Mouse (Mus musculus): Measurements from ENCODE around the gene Mospd3. TPM values are rescaled to one million over a fixed set of nuclear protein-coding genes. Genes with fewer than 3 reads are reported as not detected.
A peak's percentile ranks its signal among the peaks of the same experiment; 100 is the strongest.
"Not testable (repeated sequence)": the region's sequence is repeated elsewhere in the genome, so short reads cannot be mapped to it uniquely, and the experiment has no call there.

Mospd3 gene
- polyA plus RNA-seq, 1 experiment = 45.9 TPM

DNA sequence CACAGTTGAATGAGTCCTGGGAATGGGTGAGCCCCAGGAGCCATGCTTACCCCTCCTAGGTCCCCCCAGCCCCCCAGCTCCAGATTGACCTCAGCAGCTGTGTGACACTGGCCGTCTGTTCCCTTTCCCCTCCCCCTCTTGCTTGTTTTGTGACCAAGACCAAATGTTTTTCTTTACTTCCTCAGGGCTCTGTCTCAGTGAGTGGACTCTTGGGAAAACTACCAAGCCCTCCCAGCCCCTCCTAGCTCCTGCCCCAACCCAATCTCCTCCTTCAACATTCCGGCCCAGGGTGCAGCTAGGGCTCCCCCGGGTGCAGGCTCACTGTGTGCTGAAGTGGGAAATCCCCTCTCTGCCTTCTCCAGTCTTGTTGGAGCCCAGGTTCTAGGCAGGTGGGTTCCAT lies 29.7 kb upstream of the Mospd3 start:
- Histone ChIP-seq H3K27ac (replicated peaks; ENCODE audit: low read depth, low read length) (peak overlapping the region; percentile 78), H3K4me3 (ENCODE audit: insufficient read depth, low read depth, low read length) (peak overlapping the region; percentile 82), H3K4me1 (ENCODE audit: control insufficient read depth, insufficient read depth, insufficient read length, low read length) (peaks cover 16% of the 10 kb centered on the region)

DNA sequence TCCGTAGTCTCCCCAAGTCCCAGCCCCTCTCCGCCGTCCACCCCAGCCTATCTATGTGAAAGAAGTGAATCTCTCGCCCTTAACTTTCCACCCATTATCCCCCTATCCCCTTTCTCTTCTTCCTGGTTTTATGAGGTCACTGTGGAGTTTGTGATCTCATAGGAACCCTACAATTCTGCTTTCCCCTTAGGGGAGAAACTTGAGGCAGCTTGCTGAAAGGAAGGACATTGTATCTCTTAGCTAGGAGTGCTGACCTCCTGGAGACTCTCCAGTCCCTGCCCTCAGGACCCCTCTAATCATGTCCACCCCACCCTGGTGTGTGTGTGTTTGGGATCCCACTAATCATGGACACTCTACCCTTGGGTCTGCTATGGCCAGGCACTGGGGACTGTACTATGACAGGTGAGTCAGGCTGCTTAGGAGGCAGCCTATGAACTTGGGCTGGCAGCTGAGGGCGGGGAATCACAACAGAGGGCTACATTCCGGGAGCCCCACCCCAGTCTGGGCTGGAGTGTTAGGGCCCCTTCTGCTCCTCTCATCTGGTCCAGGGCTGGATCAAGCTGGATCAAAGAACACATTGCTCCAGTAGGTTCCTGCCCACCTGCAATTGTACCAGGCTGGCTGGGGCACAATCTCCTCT lies 29.2 kb upstream of the Mospd3 start:
- Histone ChIP-seq H3K4me1 (ENCODE audit: control insufficient read depth, insufficient read depth, insufficient read length, low read length) (peaks cover 16% of the 10 kb centered on the region), H3K27ac (replicated peaks; ENCODE audit: low read depth, low read length) (peak overlapping the region; percentile 45), H3K4me3 (ENCODE audit: insufficient read depth, low read depth, low read length) (peak overlapping the region; percentile 82)

DNA sequence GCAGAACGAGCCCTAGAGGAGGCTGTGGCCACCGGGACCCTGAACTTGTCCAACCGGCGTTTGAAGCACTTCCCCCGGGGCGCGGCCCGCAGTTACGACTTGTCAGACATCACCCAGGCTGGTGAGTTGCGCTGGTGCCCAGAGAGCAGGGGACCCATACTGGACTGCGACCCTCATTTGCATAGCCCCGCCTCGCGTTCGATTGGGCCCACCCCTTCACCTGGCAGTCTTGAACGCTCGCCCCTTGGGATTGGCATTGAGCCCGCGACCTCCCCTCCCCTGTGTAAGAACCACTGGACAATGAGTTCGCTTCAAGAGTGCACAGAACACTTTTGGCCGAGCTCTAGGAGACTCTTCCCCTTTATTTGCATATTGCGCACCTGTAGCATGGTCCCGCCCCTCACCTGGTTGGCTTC lies 28.5 kb upstream of the Mospd3 start:
- peak overlapping the region; percentile 82 for H3K4me3 ChIP-seq (ENCODE audit: insufficient read depth, low read depth, low read length)
- H3K27ac ChIP-seq (replicated peaks; ENCODE audit: low read depth, low read length) = peak overlapping the region; percentile 45

DNA sequence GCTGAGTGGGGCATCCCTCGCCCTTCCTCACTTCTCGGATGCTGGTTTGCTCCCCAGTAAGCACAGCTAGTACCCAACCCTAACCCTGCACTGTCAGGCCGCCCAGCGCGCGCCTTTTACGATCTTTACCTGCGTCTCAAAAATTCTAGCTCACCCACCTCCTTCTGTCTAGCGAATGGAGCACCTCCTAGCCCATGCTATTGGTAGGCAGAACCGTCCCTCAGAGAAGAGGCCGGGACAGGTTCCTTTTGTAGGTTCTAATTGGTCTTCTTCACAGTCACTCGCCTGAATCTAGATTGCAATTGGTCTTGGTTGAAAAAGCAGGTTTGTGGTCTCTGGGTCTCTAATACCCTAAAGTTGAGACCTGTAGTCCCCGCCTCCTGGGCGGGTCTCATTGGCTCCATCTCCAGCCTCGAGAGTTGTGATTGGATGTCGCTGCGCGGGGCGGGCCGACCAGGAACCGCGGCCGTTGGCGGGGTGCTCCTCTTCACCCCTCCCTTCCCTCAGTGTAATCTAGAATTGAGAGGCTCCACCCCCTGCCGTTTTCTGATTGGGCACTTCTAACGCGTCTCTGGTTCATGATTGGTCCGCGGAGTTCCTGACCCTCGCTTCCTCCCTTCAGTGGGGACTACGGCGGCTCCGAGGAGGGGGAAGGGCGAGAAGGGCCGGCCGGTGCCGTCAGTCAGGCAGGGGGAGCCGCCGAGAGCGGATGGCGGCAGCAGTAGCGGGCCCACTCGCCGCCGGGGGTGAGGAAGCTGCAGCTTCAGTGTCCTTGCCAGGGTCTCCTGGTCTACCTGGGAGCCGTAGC lies 27.8 kb upstream of the Mospd3 start, which contains the start of the genes Fbxo24, Lrch4 and Gm20605:
Gene Fbxo24, minus strand, starts transcription at position 505 of the 808 bp plus-strand sequence.
Gene Lrch4, plus strand, starts transcription at position 624 of the 808 bp plus-strand sequence.
Gene Gm20605, plus strand, starts transcription at position 678 of the 808 bp plus-strand sequence.
- Histone ChIP-seq H3K4me3 (ENCODE audit: insufficient read depth, low read depth, low read length) (peak within 1 kb of the TSS; percentile 82), H3K27ac (replicated peaks; ENCODE audit: low read depth, low read length) (peak within 1 kb of the TSS; percentile 88)

More for the DNA sequence above, 28.5 kb upstream of the Mospd3 start:
- H3K4me1 ChIP-seq (ENCODE audit: control insufficient read depth, insufficient read depth, insufficient read length, low read length) = peaks cover 16% of the 10 kb centered on the region

DNA sequence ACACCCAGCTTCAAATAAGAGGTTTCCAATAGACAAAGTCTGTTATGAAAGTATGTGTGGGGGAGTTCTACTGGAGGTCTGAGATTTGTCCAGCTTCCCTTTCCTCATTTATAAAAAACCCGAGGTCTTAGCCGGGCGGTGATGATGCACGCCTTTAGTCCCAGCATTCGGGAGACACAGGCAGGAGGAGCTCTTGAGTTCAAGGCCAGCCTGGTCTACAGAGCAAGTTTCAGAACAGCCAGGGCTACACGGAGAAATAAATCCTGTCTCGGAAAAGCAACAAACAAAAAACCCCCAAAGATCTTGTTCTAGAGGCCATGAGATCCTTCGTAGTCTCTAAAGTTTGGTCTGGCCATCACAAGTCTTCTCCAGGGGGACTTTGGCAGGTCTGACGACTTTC lies 27.1 kb upstream of the Mospd3 start:
- Histone ChIP-seq H3K4me3 (ENCODE audit: insufficient read depth, low read depth, low read length) (peak overlapping the region; percentile 76), H3K4me1 (ENCODE audit: control insufficient read depth, insufficient read depth, insufficient read length, low read length) (peaks cover 16% of the 10 kb centered on the region), H3K27ac (replicated peaks; ENCODE audit: low read depth, low read length) (peak overlapping the region; percentile 88)

More for the DNA sequence above, 27.8 kb upstream of the Mospd3 start, which contains the start of the genes Fbxo24, Lrch4 and Gm20605:
- peaks cover 16% of the 10 kb centered on the region for H3K4me1 ChIP-seq (ENCODE audit: control insufficient read depth, insufficient read depth, insufficient read length, low read length)

DNA sequence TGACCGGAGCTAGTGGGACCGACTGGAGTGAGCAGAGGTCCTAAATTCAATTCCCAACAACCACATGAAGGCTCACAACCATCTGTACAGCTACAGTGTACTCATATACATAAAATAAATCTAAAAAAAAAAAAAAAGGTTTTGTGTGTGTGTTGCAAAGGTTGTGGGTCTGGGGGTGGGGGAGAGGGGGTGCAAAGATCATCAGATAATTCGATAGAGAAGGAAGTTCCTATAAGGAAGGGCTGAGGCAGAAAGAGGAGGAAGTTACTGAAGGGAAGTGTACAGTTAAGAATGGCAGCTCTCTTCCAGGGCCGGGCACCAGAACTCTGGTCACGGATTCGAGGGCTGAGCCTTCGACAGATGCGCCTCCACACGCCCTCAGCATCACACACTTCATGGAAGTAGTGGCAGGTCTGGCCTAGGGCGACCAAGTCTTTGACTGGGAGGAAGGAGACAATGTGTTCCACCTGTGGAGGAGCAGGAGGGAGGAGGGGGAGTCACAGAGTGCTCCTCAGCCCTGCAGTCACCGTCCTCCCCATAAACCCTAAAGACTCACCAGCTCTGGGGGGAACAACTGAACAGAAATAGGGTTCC lies 23.2 kb upstream of the Mospd3 start:
- H3K27ac ChIP-seq (replicated peaks; ENCODE audit: low read depth, low read length) = no peak overlapping the region
- no peaks in the 10 kb centered on the region for H3K4me1 ChIP-seq (ENCODE audit: control insufficient read depth, insufficient read depth, insufficient read length, low read length)

DNA sequence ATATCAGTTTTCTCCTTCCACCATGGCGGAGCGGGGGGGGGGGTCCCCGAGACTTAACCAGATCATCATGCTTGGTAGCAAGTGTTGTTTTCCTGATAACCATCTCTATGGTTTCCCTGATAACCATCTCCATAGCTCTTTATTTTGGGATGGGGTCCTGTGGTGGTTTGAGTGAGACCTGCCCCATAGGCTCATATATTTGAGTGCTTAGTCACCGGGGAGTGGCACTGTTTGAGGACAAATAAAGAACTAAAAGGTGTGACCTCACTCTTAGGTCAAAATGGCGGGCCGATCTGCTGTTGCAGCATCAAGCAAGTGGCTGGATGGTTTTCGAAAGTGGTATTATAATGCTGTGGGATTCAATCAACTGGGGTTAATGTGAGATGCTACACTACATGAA lies 14.5 kb upstream of the Mospd3 start:
- Histone ChIP-seq H3K4me3 (ENCODE audit: insufficient read depth, low read depth, low read length) (no peak overlapping the region), H3K4me1 (ENCODE audit: control insufficient read depth, insufficient read depth, insufficient read length, low read length) (peaks cover 10% of the 10 kb centered on the region), H3K27ac (replicated peaks; ENCODE audit: low read depth, low read length) (no peak overlapping the region)

More for the DNA sequence above, 23.2 kb upstream of the Mospd3 start:
- H3K4me3 ChIP-seq (ENCODE audit: insufficient read depth, low read depth, low read length) = no peak overlapping the region

DNA sequence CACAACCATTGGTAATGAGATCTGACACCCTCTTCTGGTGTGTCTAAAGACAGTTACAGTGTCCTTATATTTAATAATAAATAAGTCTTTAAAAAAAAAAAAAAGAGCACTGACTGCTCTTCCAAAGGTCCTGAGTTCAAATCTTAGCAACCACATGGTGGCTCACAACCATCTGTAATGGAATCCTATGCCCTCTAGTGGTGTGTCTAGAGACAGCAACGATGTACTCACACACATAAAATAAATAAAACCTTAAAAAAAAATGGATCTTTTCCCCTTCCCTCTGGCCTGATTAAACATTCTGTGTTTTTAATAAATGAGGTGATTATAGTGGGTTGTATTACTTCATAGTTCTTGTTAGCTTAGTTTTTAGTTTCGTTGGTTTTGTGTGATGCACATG lies 14.1 kb upstream of the Mospd3 start:
- H3K4me1 ChIP-seq (ENCODE audit: control insufficient read depth, insufficient read depth, insufficient read length, low read length) = peaks cover 13% of the 10 kb centered on the region
- not testable (repeated sequence) for H3K27ac ChIP-seq (replicated peaks; ENCODE audit: low read depth, low read length); H3K4me3 ChIP-seq (ENCODE audit: insufficient read depth, low read depth, low read length)

DNA sequence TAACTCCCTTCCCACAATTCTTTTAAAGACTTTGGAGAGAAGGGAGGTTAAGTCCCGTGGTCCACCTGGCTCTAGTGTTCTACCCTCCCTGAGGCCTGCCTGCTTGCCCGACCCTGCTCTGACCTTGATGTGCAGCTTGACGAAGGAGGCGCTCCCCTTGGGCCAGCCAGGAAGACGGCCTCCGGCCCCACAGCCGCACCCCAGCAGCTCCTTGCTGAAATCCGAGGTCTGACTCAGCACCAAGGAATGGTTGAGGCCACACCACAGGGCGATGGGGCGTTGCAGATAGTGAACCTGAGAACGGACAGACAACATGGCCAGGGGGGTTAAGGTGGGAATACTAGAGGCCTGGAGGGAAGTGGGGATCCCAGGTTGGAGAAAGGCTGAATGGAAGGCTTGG lies 12.7 kb upstream of the Mospd3 start, which contains the start of gene Pcolce:
Gene Pcolce, minus strand, starts transcription at position 235 of the 400 bp plus-strand sequence.
- no peak within 1 kb of the TSS for H3K4me3 ChIP-seq (ENCODE audit: insufficient read depth, low read depth, low read length)
- H3K27ac ChIP-seq (replicated peaks; ENCODE audit: low read depth, low read length) = peak within 1 kb of the TSS; percentile 71
- peaks cover 20% of the 10 kb centered on the region for H3K4me1 ChIP-seq (ENCODE audit: control insufficient read depth, insufficient read depth, insufficient read length, low read length)

DNA sequence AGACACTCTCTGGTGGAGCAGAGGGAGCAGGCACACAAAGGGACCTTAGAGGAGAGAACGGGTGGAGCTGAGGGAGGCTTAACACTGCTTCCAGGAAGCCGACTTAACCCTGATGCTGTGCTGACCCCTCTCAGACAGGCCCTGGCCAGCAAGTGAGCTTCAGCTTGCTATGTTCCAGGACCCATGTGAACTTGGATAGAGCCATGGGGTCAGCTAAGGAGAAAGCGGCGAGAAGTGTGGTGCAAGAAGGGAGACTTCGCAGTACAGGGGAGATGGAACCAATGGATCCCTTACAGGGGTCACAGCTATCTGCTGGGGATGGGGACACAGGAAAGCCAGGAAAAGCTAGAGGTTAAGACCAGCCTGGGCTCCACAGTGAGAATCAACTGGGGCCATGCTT lies 12.2 kb upstream of the Mospd3 start:
- Histone ChIP-seq H3K27ac (replicated peaks; ENCODE audit: low read depth, low read length) (peak overlapping the region; percentile 55), H3K4me3 (ENCODE audit: insufficient read depth, low read depth, low read length) (no peak overlapping the region)

DNA sequence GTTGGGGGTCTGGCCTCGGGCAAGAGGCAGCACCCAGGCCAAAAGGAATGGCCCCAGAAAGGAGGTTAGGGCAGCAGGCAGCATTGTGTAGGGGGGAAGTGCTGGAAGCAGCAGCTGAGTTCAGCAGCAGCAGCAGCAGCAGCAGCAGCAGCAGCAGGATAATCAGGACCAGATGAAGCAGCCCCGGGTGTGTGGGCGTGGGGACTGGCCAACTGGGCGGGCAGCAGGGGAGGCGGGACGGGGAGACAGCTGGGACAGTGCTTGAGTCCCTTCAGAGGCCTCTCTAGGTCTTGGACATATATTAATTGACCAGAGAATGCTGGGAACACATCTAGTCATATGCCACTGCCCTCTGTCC lies 10.4 kb upstream of the Mospd3 start:
- Histone ChIP-seq H3K4me3 (ENCODE audit: insufficient read depth, low read depth, low read length) (peak overlapping the region; percentile 48), H3K4me1 (ENCODE audit: control insufficient read depth, insufficient read depth, insufficient read length, low read length) (peaks cover 20% of the 10 kb centered on the region), H3K27ac (replicated peaks; ENCODE audit: low read depth, low read length) (peak overlapping the region; percentile 83)

More for the DNA sequence above, 12.2 kb upstream of the Mospd3 start:
- peaks cover 20% of the 10 kb centered on the region for H3K4me1 ChIP-seq (ENCODE audit: control insufficient read depth, insufficient read depth, insufficient read length, low read length)

DNA sequence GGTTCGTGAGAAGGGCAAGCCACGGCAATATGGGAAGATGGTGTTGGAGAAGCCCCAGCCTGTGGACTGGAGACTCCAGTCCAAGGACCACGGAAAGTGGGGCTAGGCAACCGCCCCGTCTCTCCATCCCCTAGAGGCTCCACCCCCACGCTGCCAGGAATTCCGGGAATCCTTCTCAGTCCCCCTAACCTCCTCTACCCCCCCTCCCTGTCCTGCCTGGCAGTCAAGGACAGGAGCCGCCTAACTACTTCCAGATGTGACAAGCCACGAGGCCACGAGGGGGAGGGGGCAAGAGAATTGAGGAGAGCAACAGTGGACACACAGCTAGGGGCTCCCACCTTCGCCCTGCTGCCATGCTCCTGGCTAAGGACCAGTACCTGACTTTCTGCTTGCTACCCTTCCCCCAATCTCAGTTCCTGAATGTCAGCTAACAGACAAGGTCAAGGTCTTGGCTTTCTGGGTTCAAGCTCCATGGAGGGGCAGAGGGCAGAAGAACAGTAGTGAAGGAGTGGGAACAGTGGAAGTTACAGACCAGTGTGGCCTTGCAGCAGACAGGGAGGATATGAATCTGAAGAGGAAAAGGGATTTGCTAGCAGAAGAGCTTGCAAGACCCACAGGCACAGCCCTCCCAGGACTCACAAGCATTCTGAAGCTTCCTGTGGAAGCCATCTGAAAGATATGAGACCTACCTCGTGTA lies 9.8 kb upstream of the Mospd3 start:
- peak overlapping the region; percentile 83 for H3K27ac ChIP-seq (replicated peaks; ENCODE audit: low read depth, low read length)
- peaks cover 20% of the 10 kb centered on the region for H3K4me1 ChIP-seq (ENCODE audit: control insufficient read depth, insufficient read depth, insufficient read length, low read length)
- H3K4me3 ChIP-seq (ENCODE audit: insufficient read depth, low read depth, low read length) = peak overlapping the region; percentile 48

DNA sequence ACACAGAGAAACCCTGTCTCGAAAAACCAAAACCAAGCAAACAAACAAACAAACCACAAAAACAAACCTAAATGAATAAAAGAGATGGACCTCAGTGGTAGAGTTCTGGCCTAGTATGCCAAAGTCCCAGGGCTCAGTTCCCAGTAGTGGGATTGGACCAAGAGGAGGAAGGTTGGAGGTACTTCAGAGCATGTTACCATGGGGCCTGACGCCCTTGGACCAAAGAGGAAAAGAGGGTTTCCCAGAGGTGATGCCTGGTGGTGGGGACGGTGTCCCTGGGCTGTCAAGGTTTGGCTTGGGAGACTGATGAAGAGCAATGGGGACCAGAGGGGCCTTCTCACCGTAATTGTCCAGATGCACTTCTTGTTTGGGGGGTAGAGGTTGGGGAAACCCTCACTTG lies 9.2 kb upstream of the Mospd3 start:
- Histone ChIP-seq H3K27ac (replicated peaks; ENCODE audit: low read depth, low read length) (peak overlapping the region; percentile 53), H3K4me1 (ENCODE audit: control insufficient read depth, insufficient read depth, insufficient read length, low read length) (peaks cover 20% of the 10 kb centered on the region), H3K4me3 (ENCODE audit: insufficient read depth, low read depth, low read length) (peak overlapping the region; percentile 48)

DNA sequence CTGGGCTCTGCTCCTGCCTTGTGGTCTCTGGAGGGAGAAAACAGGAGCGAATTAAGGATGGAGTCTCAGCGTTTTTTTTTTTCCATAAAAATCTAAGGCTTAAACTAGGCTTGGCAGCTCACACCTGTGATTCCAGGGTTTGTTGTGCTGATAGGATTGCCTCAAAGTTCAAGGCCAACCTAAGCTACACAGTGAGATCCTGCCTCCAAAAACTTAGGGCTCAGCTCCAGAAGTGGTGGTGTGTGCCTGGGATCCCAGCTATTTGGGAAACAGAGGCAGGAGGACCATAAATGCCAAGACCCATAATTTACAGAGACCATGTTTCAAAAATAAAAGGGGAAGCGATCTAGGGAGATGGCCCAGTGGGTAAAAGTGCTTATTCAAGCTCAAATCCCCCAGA lies 8.4 kb upstream of the Mospd3 start:
- Histone ChIP-seq H3K4me3 (ENCODE audit: insufficient read depth, low read depth, low read length) (peak overlapping the region; percentile 48), H3K4me1 (ENCODE audit: control insufficient read depth, insufficient read depth, insufficient read length, low read length) (peaks cover 20% of the 10 kb centered on the region), H3K27ac (replicated peaks; ENCODE audit: low read depth, low read length) (no peak overlapping the region)

Measured in brown adipose tissue, adult 24 weeks (tissue).